Mouse (Mus musculus): ENCODE measurements around the gene Myo9b. TPM values are rescaled to one million over a fixed set of nuclear protein-coding genes. Genes with fewer than 3 reads are reported as not detected.
"Not testable (repeated sequence)": the region's sequence is repeated elsewhere in the genome, so short reads cannot be mapped to it uniquely, and the experiment has no call there.

Myo9b gene
- polyA plus RNA-seq (2017; shearing (Covaris generic)): 10 to 100 TPM; 18.3 to 20.4 (median 19.4) TPM

- ATAC-seq: peak; percentile 97
These were observed at the start of gene Myo9b, which contains the start of gene Haus8 for GRCm38 (mm10) chr8:71272286-71273150. TSS of gene Myo9b (plus strand) at chr8:71272714. TSS of gene Haus8 (minus strand) at chr8:71272934.

DNA sequence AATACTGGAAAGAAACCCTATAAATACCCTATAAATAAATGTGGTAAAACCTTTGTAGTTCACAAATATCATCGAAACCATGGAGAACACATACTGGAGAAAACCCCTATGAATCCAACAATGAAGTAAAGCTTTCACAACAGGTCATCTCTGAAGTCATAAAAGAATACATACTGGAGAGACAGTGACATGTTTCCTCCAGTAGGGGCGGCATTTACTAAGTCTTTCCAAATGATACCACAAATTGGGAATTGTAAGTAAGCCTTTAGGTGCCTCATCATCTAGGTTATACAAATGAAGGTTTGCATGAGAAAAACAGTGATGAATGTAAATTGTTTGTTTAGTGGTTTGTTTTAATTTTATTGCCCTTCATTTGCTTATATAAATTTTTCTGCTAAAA lies 48.0 kb upstream of the Myo9b start:
- no peak for ATAC-seq

DNA sequence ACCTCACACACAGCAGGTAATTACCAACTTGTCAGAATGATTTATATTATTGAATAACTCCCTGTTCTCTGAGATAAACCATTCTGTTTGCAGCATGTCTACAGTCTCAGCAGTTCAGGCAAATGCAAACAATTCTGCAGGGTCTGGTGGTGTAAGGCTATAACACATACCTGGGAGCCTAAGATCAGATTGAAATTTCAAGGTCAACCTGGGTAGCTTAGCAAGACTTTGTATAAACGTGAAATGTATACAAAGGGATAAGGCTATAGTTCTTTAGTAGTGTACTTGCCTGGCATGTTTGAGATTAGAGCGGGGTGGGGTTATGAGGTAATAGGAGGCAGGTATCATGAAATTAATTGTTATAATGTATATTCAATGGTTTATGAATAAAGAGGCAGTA lies 29.8 kb upstream of the Myo9b start:
- ATAC-seq: no peak

- ATAC-seq: no peak
These were observed 24.3 kb upstream of the Myo9b start for GRCm38 (mm10) chr8:71248203-71248602.

DNA sequence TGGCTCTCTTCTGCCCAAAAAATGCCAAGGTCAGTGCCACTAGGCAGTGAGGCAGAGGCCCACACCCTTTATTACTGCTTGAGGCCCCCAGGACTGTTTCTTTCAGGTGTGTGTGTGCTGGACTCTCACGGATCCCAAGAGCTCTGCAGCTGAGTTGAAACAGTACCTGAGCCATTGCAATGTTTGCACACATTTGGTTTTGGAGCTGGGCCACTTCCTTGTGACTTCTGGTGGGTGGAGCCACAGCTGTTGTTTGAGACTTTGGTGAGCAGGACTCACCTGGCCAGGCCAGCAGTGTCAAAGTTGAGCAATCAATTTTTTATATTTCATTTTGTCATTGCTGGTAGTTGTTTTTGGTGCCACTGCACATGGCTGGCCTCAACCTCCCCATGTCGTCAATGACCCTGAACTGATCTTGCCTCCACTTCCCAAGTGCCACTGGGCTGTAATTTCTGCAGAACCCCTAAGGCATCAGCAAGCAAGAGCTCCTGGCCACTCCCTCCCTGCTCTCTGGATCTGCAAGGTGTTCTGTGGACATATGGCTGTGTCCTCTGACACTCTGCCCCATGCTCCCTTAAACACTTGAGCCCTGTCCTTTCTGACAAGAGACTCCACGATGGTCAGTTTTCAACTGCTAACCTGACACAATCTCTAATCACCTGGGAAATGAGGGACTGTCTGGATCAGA lies 15.8 kb upstream of the Myo9b start:
- no peak for ATAC-seq

GRCm38 (mm10) chr8:71261234-71261633 lies 11.3 kb upstream of the Myo9b start:
- ATAC-seq: no peak

DNA sequence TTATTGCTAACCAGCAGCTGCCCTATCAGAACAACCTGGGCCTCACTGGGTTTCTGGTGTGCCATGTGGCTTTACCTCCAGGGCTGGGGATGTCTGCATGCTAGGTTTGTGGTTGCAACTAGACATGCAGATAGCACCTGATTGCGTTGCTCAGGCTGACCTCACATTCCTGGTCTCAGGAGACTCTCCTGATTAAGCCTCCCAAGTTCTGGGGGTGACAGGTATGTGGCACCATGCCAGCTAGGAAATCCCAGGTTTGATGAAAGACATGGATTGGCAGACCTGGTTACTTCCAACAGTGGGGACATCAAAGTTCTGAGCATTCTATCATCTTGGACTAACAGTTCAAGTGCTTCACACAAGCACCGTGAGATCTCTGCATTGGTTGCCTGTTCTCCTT lies 4.8 kb upstream of the Myo9b start:
- ATAC-seq: no peak

DNA sequence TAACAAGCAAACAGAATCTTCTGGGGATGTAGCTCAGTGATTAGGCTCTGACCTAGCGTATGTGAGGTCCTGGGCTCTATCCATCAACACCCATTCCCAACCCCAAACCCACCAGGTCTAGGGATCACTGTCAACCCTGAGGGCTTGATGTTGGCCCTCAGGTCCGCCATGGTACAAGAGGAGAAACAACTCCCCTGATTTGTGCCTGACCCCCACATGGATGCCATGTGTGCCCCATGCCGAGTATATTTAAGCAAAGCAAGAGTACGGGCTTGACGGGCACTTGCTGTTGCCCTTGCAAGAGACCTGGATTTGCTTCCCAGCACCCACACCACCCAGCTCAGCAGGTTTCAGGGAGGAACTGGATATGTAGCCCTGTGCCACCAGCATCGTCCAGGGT lies 4.2 kb upstream of the Myo9b start:
- ATAC-seq: not testable (repeated sequence)

DNA sequence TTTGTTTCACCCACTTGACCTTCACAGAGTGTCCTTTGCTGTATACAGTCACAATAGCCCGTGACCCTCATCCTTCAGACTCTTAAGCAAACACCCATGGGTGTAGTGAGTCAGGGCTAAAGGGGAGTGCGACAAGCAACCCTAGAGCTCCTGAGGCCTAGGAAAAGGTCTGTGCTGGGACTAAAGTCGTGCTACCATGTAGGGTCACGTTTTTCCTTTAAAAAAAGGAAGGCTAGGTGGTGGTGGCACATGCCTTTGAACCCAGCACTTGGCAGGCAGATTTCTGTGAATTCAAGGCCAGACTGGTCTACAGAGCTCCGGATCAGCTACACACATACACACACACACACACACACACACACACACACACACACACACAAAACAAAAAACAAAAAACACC lies 884 bp upstream of the Myo9b start:
- no peak for ATAC-seq

- ATAC-seq: peak; percentile 5
These were observed 617 bp downstream of the Myo9b start for GRCm38 (mm10) chr8:71273151-71273510.

- ATAC-seq: no peak
These were observed 2.0 kb downstream of the Myo9b start for GRCm38 (mm10) chr8:71274478-71274877.

- ATAC-seq: no peak
These were observed 3.7 kb downstream of the Myo9b start for GRCm38 (mm10) chr8:71276166-71276565.

DNA sequence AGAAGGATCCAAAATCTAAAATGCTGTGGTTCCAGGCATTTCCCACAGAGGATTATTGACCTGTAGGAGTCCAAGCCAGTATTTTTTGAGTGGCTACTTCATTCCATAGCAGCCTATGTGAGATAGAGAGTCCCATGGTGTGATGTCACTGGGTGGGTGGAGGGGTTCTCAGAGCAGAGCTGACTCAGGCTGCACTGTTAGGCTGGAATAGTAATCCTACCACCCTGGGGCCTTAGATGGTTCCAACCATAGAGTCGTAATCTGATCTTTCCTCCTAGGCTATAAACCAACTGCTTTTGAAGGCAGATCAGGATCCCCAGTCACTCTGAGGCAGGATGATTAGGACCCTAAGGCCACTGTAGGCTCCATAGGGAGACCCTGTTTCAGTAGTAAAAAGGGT lies 6.9 kb downstream of the Myo9b start:
- not testable (repeated sequence) for ATAC-seq

DNA sequence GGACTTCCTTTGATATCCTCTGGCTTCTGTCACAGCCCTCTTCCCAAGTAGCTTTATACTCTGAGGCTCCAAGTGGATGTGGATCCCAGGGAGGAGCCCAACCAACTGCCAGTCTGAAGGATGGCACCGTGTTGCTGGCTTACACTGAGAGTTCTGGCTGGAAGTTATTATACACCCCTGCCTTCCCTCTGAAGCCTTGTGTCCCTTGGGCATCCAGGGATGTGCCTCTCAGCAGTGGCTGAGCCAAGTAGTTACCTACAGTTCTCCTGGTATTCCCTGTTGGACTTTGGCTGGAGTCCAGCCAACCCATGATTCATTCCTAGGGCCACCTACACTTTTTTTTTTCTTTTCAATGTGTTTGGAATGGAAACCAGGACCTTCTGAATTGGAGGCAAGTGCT lies 9.2 kb downstream of the Myo9b start:
- ATAC-seq: not testable (repeated sequence)

GRCm38 (mm10) chr8:71282621-71283020 lies 10.1 kb downstream of the Myo9b start:
- no peak for ATAC-seq

- peak; percentile 70 for ATAC-seq
These were observed 13.7 kb downstream of the Myo9b start for GRCm38 (mm10) chr8:71286223-71286622.

- no peak for ATAC-seq
These were observed 16.0 kb downstream of the Myo9b start for GRCm38 (mm10) chr8:71288441-71288949.

- ATAC-seq: no peak
These were observed 16.6 kb downstream of the Myo9b start for GRCm38 (mm10) chr8:71289098-71289497.

GRCm38 (mm10) chr8:71290211-71290610 lies 17.7 kb downstream of the Myo9b start:
- ATAC-seq: no peak

DNA sequence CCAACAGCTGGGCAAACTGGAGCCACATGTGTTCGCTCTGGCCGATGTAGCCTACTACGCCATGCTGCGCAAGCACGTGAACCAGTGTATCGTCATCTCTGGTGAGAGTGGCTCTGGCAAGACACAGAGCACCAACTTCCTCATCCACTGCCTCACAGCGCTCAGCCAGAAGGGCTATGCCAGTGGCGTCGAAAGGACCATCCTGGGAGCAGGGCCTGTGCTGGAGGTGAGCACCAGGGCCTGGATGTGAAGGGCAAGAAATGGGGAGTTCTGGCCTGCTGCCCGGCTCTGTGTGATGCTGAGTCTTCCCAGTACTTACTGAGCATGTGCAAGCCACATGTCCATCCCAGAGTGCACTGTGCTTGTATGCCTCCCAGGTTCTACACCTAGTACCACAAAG lies 18.4 kb downstream of the Myo9b start:
- ATAC-seq: no peak

DNA sequence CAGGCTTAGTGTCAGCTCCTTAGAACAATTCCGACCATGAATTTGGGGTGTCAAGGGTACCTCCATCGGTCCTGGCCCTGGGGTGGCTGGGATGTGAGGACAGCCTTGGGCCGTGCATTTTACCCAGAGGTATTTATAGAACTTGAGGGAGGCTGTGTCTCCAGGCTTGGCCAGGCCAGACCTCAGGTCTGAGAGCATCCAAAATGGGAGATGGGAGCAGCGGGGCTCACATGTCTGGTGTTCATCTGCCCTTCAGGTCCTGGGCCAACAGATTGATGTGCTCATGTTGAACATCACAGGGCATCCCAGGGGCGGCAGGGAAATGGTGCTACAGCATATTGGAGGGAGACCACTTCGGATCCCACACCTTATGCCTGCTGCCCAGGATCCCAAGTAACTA lies 18.8 kb downstream of the Myo9b start:
- ATAC-seq: no peak

DNA sequence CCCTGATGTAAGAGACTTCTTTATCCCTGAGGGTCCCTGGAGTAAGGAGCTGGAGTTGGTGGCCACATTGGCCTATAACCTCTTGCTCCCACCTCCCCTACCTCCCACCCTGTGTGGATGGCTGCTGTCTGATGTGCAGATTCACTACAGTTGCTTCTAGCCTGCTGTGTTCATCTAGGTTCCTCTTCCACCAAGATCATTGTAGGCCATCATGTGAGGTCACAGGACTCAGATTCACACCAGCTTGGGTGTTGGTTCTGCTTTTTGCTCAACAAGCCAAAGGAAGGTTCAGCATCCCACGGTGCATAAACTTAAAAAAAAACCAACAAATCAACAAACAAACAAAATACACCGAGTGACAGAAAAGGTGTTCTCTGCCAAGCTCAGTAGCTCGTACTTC lies 21.4 kb downstream of the Myo9b start:
- ATAC-seq: not testable (repeated sequence)

- ATAC-seq: no peak
These were observed 23.7 kb downstream of the Myo9b start for GRCm38 (mm10) chr8:71296188-71296621.

GRCm38 (mm10) chr8:71296784-71297183 lies 24.3 kb downstream of the Myo9b start:
- no peak for ATAC-seq
